Mouse (Mus musculus): ENCODE results near the gene Bst2.
A peak's percentile ranks its signal among the peaks of the same experiment; 100 is the strongest.
"Not testable (repeated sequence)": the region's sequence is repeated elsewhere in the genome, so short reads cannot be mapped to it uniquely, and the experiment has no call there.

The Bst2 gene

GRCm38 (mm10) chr8:71519037-71519825, 18.0 kb downstream of the Bst2 start:
- not testable (repeated sequence) for DNase-seq (ENCODE audit: low read depth)

- DNase-seq (ENCODE audit: low read depth) = no peak
These were observed 20.5 kb downstream of the Bst2 start for GRCm38 (mm10) chr8:71516786-71517185.

- no peak for DNase-seq (ENCODE audit: low read depth)
These were observed 22.2 kb downstream of the Bst2 start for GRCm38 (mm10) chr8:71515043-71515442.

GRCm38 (mm10) chr8:71513018-71513754, 24.1 kb downstream of the Bst2 start:
- DNase-seq (ENCODE audit: low read depth) = no peak

DNA sequence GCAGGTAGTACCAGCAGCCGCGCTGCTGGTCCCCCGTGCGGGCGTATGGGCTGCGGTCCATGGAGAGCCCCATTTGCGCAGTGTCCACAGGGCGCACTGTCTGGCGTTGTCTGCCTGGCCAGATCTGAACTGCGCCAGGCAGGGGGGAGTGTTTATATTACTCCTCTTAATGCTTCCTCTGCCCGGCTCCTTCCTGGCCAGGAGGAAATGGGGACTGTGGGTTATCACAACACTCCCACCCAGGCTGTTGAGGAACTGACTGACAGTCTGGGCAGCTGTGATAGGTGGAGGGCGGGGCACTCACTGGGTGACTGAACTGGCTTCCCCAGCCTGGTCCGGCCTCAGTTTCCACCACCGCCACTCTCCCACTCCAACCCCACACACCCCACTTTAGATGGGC, 25.6 kb downstream of the Bst2 start, which contains the start of gene Plvap:
Gene Plvap, minus strand, starts transcription at position 109 of the 400 bp plus-strand sequence.
- DNase-seq (ENCODE audit: low read depth) = no peak

GRCm38 (mm10) chr8:71509316-71509715, 27.9 kb downstream of the Bst2 start:
- peak; percentile 71 for DNase-seq (ENCODE audit: low read depth)

DNA sequence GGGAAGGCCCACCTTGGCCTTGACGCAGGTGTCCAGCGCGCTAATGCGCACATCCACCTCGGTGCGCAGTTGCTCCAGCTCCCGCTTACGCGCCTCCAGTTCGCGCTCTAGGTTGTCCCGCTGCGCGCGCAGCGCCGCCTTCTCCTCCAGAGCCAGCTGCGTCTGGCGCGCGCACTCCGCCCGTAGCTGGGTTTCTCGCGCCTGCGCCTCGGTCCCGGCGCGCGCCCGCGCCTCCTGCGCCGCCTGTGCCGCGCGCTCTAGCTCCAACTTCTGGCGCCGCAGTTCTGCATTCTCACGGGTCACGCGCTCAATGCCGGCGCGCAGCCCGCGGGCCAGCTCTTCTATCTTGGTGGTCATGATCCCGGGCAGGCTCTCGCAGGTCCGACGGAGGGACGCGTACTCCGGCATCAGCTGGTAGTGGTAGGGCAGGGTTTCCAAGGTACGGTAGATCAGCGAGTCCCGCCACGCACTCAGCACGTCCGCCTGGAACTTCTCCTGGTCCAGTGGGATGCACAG, 29.6 kb downstream of the Bst2 start:
- peak; percentile 66 for DNase-seq (ENCODE audit: low read depth)

- peak; percentile 50 for DNase-seq (ENCODE audit: low read depth)
These were observed 31.3 kb downstream of the Bst2 start for GRCm38 (mm10) chr8:71505979-71506378.

- no peak for DNase-seq (ENCODE audit: low read depth)
These were observed 31.9 kb downstream of the Bst2 start for GRCm38 (mm10) chr8:71505326-71505725.

DNA sequence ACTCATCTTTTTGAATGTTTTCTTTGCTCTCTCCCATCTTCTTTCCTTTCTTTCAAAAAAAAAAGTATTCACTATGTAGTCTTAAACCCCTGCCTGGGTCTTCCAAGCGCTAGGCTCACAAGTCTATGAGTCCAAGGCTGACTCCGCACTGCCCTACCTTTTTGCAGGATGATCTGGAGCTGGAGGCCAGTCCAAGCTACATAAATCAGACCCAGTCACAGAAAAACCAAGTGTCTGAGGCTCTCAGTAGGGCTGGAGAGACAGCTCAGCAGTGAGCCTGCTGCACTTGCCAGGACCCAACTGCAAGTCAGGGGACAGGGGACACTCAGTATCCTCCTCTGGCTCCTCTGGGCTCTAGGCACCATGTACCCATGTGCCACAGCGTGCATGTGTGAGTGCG, 32.9 kb downstream of the Bst2 start:
- no peak for DNase-seq (ENCODE audit: low read depth)

GRCm38 (mm10) chr8:71498816-71499690, 38.2 kb downstream of the Bst2 start:
- no peak for DNase-seq (ENCODE audit: low read depth)

DNA sequence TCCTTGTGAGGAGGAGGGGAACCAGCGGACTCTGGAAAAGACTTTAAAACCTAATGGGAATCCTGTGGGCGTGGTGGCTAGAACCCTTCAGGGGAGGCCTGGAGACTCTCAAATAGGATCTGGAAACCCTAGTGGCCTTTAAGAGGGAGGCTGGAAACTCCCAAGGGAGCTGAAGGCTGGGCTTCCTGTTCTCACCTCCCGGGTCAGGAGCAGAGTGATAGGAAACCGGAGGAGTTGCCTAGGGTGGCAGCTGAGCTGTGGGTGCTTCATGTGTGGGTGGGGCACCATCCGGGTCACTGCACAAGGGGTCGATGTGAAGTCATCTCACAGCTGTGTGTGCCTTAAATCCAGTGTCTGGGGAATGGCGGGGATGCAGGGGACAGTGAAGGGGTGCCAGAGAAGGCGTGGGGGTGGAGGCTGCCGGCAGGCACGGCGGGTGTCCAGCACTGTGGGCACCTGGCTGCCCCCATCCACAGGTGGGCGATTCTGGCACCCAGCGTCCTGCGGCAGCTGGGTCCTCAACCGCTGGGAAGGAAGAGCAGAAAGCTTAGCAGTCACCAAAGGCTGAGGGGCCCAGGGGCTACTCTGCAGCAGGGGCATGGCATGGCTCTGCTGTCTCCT, 39.3 kb downstream of the Bst2 start:
- no peak for DNase-seq (ENCODE audit: low read depth)

- DNase-seq (ENCODE audit: low read depth) = no peak
These were observed 40.1 kb downstream of the Bst2 start for GRCm38 (mm10) chr8:71497077-71497645.

DNA sequence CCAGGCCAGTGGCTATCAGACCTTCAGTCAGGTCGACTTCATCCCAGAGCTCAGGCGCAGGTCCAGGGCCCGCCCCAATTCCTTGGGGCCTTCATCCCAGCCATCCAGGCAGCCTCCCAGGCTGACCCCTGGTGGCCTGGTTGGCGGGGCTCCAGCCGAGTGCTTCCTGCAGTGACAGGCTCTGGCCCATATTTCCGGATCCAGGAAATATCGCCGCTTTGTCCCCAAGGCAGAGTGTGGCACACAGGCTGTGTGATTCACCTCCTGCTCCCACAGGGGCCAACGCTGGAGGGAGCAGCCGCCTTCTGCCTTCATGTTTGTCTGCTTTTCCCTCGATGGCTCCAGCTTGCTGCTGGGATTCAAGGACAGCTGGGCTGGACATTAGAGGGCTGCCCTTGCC, 40.8 kb downstream of the Bst2 start:
- DNase-seq (ENCODE audit: low read depth) = no peak

- DNase-seq (ENCODE audit: low read depth) = no peak
These were observed 41.4 kb downstream of the Bst2 start for GRCm38 (mm10) chr8:71495811-71496210.

DNA sequence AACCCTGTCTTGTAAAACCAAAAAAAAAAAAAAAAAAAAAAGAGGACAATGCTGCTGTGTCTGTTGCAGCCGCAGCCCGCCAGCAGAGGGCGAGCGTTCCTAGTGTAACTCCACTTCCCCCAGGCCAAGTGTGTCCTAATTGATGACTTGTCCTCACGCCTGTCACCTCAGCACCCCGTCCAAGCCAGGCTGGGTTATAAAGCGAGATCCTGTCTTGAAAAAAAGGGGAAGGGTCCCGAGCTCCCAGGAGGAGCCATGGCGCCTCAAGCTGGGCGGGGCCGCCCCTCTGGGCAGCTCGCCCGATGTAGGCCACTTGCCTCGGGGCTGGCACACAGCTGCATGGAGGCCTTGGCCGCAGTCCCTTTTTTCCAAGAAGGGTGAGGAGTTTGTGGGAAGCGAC, 42.2 kb downstream of the Bst2 start:
- DNase-seq (ENCODE audit: low read depth) = peak; percentile 67

- peak; percentile 93 for DNase-seq (ENCODE audit: low read depth)
These were observed 48.8 kb downstream of the Bst2 start for GRCm38 (mm10) chr8:71488454-71488853.

DNA sequence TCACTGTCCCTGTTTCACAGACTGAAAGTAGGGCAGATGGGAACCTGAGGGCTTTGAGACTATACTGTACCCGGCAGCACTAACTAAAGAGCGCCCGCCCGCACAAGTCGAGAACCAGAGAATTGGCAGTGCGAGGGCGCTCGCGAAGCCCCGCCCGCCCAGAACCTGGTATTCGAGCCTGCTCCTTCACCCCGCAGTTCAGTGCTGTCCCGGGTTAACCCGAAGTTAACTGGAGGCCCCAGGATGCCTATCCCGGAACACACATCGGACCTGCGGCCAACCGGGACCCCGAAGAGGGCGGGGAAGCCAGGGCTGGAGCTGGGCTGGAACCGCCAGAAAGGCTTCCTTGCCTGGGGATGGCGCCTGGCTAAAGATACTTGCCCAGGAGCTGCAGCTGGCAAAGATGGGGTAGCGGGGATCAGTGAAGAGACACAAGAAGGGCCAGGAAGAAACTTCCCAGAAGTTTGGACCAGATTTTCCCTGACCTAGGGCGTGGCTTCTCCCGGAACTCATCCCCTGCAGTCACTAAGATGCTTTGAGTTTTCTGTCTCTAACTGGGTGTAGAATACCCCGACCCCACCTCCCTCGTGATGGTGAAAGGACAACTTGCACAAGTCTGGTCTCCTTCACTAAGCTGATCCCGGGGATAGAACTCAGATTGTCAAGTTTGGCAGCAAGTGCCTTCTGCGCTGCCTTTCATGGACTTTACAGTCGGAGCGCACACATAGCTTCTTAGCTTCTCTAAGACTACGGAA, 49.4 kb downstream of the Bst2 start, which contains the start of gene Gtpbp3:
Gene Gtpbp3, plus strand, starts transcription at position 413 of the 755 bp plus-strand sequence.
- no peak for DNase-seq (ENCODE audit: low read depth)

DNA sequence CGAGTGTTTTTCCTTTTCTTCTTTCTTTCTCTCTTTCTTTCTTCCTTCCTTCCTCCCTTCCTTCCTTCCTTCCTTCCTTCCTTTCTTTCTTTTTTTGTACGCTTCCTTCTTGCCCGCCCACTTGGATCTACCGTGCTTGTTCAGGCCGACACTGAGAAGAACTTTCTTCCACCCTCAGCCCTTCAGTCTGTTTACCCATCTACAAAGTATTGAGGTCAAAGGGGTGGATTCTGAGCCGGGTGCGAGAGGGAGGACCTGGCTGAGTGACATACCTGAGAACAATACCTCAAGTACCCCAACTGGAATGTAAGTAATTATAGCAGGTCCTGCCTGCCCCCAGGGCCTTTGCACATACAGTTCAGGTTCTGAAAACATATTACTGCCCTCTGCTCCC, 51.1 kb downstream of the Bst2 start:
- no peak for DNase-seq (ENCODE audit: low read depth)
